ENCODE assay signal across 18 mouse cellular contexts in genomic region chr12:80278866-80279265, GRCm38 (mm10).
"Had no signal": no experiment of that assay in that cellular context is flagged by ENCODE, and none has a peak within 500 bp of the region (broad histone marks: within the 10 kb centered on the region; RNA-seq: fewer than 3 reads in every experiment).

No protein-coding gene starts in this region.

- H3K27me3 ChIP-seq: midbrain, embryonic 13.5 days; midbrain, embryonic 15.5 days; neural tube, embryonic 13.5 days; neural tube, embryonic 15.5 days had no signal

- H3K9ac ChIP-seq: lung, embryonic 14.5 days; midbrain, embryonic 13.5 days; midbrain, embryonic 15.5 days; neural tube, embryonic 13.5 days; neural tube, embryonic 15.5 days had no signal

- H3K4me3 ChIP-seq: midbrain, embryonic 10.5 days; midbrain, embryonic 13.5 days; midbrain, embryonic 15.5 days; myocyte; neural tube, embryonic 13.5 days; neural tube, embryonic 15.5 days had no signal

- H3K4me1 ChIP-seq: midbrain, embryonic 13.5 days; midbrain, embryonic 15.5 days; neural tube, embryonic 13.5 days; neural tube, embryonic 15.5 days had no signal

- ATAC-seq: midbrain, embryonic 13.5 days; midbrain, embryonic 15.5 days had no signal

- H3K9me3 ChIP-seq: midbrain, embryonic 10.5 days; midbrain, embryonic 13.5 days; midbrain, embryonic 15.5 days; neural tube, embryonic 13.5 days; neural tube, embryonic 15.5 days had no signal

- H3K4me2 ChIP-seq: lung, embryonic 14.5 days; midbrain, embryonic 13.5 days; midbrain, embryonic 15.5 days; neural tube, embryonic 13.5 days; neural tube, embryonic 15.5 days had no signal

- H3K36me3 ChIP-seq: midbrain, embryonic 10.5 days; midbrain, embryonic 13.5 days; midbrain, embryonic 15.5 days; neural tube, embryonic 13.5 days; neural tube, embryonic 15.5 days had no signal

- H3K27ac ChIP-seq: midbrain, embryonic 10.5 days; midbrain, embryonic 13.5 days; midbrain, embryonic 15.5 days; neural tube, embryonic 13.5 days; neural tube, embryonic 15.5 days had no signal

- DNase-seq: lung, adult 18-20 months; lung, embryonic 14.5 days; lung, postnatal 10 days; lung, postnatal 4 days; retina, postnatal 1 day; right cerebral cortex, adult 18-20 months; right cerebral cortex, postnatal 25 days; right cerebral cortex, postnatal 4 days; spleen, adult 18-20 months; thymus, adult 18-20 months; thymus, postnatal 14 days; thymus, postnatal 36 days had no signal
